Mouse (Mus musculus): Measurements from ENCODE around the gene Sema6b.

Gene Sema6b

GRCm38 (mm10) chr17:56146131-56146530 is 6.0 kb upstream of the Sema6b start:
- DNase-seq (ENCODE audit: low spot score in 2 of 2) = no peak

GRCm38 (mm10) chr17:56144546-56144945 is 4.4 kb upstream of the Sema6b start:
- no peak for DNase-seq (ENCODE audit: low spot score in 2 of 2)

DNA sequence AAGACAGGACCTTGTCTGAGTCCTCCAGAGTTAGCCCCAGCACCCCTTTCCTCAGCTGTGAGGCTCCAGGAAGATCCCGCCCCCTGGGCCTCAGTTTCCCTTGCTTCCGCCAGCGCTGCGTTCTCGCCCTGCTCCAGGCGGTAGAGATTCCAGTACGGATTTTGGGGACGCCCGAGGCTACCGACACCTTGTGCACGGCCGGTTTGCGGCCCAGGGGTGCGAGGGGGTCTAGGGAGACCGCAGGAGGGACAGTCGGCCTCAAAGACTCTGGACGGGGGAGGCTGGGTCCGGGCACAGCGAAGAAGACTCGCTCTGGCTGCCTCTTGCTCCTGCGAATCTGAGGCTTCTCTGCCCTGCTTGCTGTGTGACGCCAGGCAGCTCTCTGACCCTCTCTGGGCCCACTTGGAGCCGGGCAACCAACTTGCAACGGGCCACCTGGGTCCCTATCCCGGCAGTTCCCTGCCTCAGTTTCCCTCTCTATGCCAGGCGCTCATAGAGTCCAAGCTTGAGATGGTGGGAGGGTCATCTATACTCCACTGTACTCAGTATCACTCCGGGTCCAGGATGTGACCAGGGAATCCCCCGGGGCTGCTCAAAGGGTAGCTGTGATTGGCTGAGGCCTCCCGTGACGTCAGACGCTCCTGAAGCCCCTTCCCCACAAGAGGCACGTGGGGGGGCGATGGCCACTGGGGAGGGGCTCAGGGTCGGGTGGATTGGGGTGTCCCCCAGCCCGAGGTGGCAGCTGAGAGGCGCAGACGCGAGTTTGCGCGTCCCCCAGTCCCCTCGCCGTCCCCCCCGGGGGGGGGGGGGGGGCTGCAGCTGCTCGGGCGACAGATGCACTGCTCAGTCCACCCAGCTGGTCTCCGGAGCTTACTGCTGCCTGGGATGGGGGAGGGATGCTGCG is 1.8 kb upstream of the Sema6b start:
- no peak for DNase-seq (ENCODE audit: low spot score in 2 of 2)

- DNase-seq (ENCODE audit: low spot score in 2 of 2) = no peak
Observed at GRCm38 (mm10) chr17:56139355-56139754, 788 bp downstream of the Sema6b start.

DNA sequence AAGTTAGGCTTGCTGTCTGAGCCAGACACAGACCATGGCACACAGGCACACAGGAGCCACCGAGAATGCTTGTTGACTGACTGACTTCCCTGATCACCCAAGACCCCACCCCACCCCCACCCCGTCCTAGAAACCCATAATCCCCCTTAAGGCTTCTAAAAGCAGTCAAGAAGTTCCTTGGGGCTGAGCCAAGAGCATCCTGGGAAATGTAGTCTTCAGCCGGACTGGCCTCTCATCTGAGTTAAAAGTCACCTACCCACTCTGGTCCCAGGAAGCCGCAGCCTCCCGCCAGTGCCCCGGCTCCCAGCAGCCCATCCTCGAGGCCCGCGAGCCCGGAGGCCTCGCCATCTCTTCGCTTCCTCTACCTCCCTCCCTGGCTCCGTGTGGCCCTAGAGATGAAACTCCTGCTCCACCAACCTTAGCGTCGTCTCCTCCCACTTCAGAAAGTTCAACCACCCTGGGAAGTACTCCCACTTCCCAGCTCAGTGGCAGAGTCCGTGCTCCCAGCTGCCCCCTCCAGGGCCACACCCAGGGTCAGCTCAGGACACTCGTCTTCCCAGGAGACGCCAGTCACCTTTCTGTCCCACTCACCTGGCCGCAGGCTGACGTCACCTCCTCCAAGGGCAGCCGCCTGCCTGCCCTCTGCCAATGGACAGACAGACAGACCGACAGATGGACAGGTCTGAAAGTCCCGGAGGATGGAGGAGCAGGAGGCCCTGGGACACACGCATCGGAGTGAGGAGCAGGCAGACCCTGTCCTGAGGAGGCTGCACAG is 2.1 kb downstream of the Sema6b start:
- no peak for DNase-seq (ENCODE audit: low spot score in 2 of 2)

GRCm38 (mm10) chr17:56136558-56136957 is 3.6 kb downstream of the Sema6b start:
- no peak for DNase-seq (ENCODE audit: low spot score in 2 of 2)

DNA sequence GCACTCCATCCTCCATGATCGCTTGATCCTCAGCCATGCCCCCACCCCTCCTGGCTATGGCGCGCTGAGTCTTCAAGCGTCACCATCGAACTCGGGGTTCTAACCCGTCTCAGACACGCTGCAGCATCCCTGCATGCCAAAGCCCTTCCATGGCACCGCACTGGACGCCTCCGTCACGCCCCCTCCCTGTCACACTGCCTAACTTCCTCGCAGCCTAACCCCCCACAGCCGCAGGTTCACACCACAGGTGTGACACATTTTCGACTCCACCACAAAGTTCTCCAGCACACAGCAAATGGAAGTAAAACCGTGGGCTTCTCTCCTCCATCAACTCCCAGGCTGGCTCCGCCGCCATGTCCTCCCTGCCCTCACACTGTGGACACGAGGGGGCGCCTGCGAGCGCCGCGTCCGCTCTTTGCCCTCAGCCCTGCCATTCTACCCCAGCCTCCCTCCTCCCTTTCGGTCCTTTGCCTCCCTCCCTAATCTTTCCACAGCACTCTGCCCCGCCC is 5.6 kb downstream of the Sema6b start:
- peak; percentile 64 to 77 for DNase-seq (ENCODE audit: low spot score in 2 of 2)

DNA sequence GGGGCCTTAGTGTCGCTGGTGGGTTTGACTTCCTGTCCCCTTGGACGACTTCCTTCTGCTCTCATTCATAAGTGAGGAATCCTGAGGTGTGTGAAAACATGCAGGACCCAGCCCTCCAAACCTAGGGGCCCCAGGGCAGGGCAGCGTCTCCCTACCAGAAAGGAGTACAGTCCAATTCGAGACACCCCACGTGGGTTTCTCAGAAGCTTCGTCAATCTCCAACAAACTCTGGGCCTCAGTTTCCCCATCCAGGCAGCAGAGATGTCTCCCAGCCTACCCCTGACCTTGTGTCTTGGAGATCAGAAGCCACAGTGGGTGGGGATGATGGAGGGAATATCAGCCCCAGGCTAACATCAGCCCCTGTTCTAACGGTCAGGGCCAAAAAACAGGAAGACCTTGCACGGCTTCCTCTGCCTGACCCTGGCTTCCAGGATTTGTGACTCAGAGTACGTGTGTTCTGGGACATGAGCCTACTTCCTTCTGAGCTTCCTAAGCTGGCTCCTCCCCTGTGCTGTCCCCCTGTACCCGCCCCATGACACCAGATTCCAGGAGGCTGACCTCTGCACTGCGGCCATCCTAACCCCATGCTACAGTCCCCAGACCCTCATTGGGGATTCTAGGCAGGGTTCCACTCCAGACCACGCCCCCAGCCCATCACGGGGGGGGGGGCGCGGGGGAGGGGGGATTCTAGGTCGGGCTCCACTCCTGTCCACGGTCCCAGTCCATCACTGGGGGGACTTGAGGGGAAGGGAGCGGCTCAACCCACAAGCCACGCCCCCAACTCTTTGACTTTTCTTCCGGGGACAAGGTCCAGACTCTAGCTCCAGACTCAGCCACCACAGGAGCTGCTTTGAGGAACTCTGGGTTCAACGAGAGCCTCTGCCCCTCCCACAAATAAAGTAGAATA is 6.4 kb downstream of the Sema6b start:
- no peak for DNase-seq (ENCODE audit: low spot score in 2 of 2)

DNA sequence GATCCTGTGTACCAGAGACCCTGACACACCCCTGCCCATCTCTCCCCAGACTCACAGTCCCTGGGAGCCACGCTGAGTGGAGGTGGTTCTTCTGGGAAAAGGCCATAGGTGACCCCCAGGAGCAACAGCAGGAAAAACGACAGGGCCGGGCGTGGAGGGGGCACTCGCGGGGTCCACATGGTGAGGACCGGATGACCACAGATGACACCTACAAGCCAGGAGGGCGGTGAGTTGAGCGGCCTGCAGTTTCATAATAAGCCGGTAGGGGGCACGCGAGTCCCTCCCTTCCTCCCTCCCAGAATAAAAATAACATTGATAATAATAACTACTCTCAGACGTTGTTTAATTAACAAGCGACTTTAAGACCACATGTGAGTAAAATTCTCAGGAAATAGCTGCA is 7.5 kb downstream of the Sema6b start:
- peak; percentile 78 to 82 for DNase-seq (ENCODE audit: low spot score in 2 of 2)

GRCm38 (mm10) chr17:56131814-56132213 is 8.3 kb downstream of the Sema6b start:
- peak; percentile 59 to 81 for DNase-seq (ENCODE audit: low spot score in 2 of 2)

- DNase-seq (ENCODE audit: low spot score in 2 of 2) = no peak
Observed at GRCm38 (mm10) chr17:56131136-56131535, 9.0 kb downstream of the Sema6b start.

DNA sequence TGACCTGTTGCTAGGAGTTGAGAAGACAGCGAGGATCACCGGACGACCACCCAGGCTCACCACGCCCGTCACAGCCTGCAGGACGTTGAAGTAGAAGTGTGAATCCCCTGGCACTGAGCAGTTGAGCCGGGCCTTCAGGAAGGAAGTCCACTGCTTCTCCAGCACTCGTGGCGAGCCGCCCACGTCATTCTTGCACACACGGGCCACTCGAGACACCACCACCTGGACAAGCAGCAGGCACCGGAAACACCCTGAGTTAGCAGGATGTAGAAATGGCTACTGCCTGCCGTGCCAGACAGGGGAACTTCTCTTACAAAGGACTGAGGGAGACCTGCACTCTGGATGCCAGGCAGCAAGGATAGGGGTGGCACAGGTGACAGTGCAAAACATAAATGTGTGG is 11.9 kb downstream of the Sema6b start:
- DNase-seq (ENCODE audit: low spot score in 2 of 2) = no peak

DNA sequence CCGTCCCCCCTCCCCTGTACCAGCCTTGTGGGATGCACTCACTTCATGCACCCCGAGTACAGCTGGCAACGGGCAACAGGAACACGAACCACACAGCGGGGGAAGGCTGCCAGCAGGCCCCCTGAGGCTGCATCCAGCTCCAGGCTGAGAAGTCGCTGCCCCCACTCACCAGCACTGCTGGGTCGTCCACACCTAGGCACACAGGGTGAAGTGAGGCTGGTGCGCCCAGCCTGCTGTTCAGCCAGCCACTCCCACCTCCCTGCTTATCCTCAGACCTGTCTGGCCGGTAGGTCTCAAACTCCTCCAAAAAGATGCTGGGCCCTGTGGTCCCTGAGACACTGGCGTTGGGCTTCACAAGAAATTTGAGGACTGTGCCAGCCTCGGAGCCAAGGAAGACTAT is 14.0 kb downstream of the Sema6b start:
- DNase-seq (ENCODE audit: low spot score in 2 of 2) = no peak

- no peak for DNase-seq (ENCODE audit: low spot score in 2 of 2)
Observed at GRCm38 (mm10) chr17:56125276-56125630, 14.9 kb downstream of the Sema6b start.

- peak in 1 of 2 experiments; percentile 52 for DNase-seq (ENCODE audit: low spot score in 2 of 2)
Observed at GRCm38 (mm10) chr17:56124377-56125275, 15.5 kb downstream of the Sema6b start.

- DNase-seq (ENCODE audit: low spot score in 2 of 2) = no peak
Observed at GRCm38 (mm10) chr17:56123681-56124340, 16.3 kb downstream of the Sema6b start.

DNA sequence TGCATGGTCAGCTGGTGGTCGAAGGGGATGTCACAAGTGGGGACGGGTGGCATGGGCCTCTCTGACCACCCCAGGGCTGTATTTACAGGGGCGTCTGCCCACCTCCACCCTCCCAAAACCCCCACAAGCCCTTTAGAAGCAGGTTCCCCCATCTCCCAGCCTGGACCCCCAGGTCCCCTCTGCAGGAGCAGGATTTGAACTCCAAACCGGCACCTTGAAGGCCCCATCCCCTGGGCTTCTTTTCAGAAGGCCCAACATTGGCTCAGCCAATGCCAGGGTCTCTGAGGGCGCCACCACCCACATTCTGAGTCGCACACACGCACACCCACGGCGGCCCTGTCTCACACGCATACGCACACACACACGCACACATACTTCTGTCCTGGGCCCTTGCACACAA is 17.0 kb downstream of the Sema6b start:
- DNase-seq (ENCODE audit: low spot score in 2 of 2) = no peak

DNA sequence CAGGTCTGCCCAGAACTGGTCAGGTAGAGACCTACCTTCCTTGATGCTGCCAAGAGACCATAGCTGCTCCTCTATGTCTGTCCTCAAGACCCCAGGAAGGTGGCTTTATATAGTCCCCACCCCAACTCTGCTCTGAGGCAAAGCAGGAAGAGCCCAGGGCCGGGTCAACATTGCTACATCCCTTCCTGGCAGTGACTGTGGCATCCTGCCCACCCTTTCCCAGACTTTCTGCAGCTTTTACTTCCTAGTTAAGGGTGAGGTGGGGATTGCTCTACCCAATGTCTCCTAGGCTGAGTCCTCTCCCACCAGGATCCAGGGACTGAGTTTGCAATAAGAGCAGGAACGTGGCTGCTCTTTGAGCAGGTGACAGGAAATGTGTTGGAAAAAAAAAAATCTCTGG is 18.3 kb downstream of the Sema6b start, which contains the start of gene Lrg1:
TSS of gene Lrg1 (minus strand) at position 176 of the 400 bp plus-strand sequence.
- DNase-seq (ENCODE audit: low spot score in 2 of 2) = no peak

GRCm38 (mm10) chr17:56119981-56120880 is 19.9 kb downstream of the Sema6b start:
- DNase-seq (ENCODE audit: low spot score in 2 of 2) = no peak

Data from natural killer cell, adult 2 months (primary cell).